Mouse (Mus musculus) liver, embryonic 14.5 days (tissue): Measurements from ENCODE around the gene Ros1. TPM values are rescaled to one million over a fixed set of nuclear protein-coding genes. Genes with fewer than 3 reads are reported as not detected.

ENCODE experiments used
- ATAC-seq: fragments of 200-750 bp; cut with Nextera tagmentation; 2 replicates; pipeline ENCODE4 v1.8.0; 2017; ENCODE audit warnings: moderate number of reproducible peaks, mild to moderate bottlenecking, moderate library complexity; ENCODE audit not compliant: insufficient read depth
- DNase-seq, 3 experiments: peaks; one replicate each; pipeline ENCODE4 v3.0.0-alpha.2; 2012 to 2013; ENCODE audit warnings: low read depth in 3 of 3, low spot score in 3 of 3
- H3K27ac ChIP-seq: fragments of 300-500 bp; sonication (generic); 2 replicates; pipeline ENCODE4 v1.5.1; 2014; ENCODE audit warnings: moderate library complexity, mild to moderate bottlenecking, control low read depth, inconsistent platforms
- H3K27me3 ChIP-seq: fragments of 300-500 bp; sonication (generic); 2 replicates; pipeline ENCODE4 v1.6.1; 2014; ENCODE audit warnings: mild to moderate bottlenecking, low read length, moderate library complexity; ENCODE audit not compliant: control insufficient read depth, insufficient read depth
- H3K36me3 ChIP-seq: fragments of 300-500 bp; sonication (generic); replicated peaks from 2 replicates; pipeline ENCODE4 v1.6.1; 2014; ENCODE audit warnings: low read depth; ENCODE audit not compliant: control insufficient read depth, insufficient read depth
- H3K4me1 ChIP-seq, 2 experiments: fragments of 200-500 bp in 1 of 2; fragments of 300-500 bp in 1 of 2; sonication (generic) in 1 of 2; replicated peaks; 2 replicates each; pipeline ENCODE4 v1.6.1; 2012 to 2014; ENCODE audit warnings: antibody characterized with exemption in 1 of 2, inconsistent platforms in 1 of 2, low read length in 1 of 2; ENCODE audit not compliant: control insufficient read depth in 2 of 2, insufficient read depth in 2 of 2
- H3K4me2 ChIP-seq: fragments of 300-500 bp; sonication (generic); 2 replicates; pipeline ENCODE4 v1.6.1; 2014; ENCODE audit warnings: low read depth, mild to moderate bottlenecking, control low read depth, moderate library complexity
- H3K4me3 ChIP-seq, 2 experiments: fragments of 200-500 bp in 1 of 2; fragments of 300-500 bp in 1 of 2; sonication (generic) in 1 of 2; 2 replicates each; pipeline ENCODE4 v1.5.1; 2012 to 2014; ENCODE audit warnings: low read depth in 2 of 2, low read length in 2 of 2, mild to moderate bottlenecking in 2 of 2, control low read depth in 1 of 2, inconsistent platforms in 1 of 2, moderate library complexity in 1 of 2; ENCODE audit not compliant: insufficient read depth in 1 of 2
- H3K9ac ChIP-seq: fragments of 300-500 bp; sonication (generic); replicated peaks from 2 replicates; pipeline ENCODE4 v1.6.1; 2014; ENCODE audit warnings: mild to moderate bottlenecking, control low read depth, moderate library complexity
- H3K9me3 ChIP-seq: fragments of 300-500 bp; sonication (generic); 2 replicates; pipeline ENCODE4 v1.6.1; 2016; ENCODE audit warnings: low read length, mixed read lengths; ENCODE audit not compliant: control insufficient read depth
- CTCF ChIP-seq: IDR thresholded peaks from 2 replicates; pipeline ENCODE4 v1.5.1; 2016; ENCODE audit warnings: antibody characterized with exemption, low read depth, control low read depth
- EP300 ChIP-seq: IDR thresholded peaks from 2 replicates; pipeline ENCODE4 v1.6.1; 2016; ENCODE audit warnings: antibody characterized with exemption, low read depth
- WGBS: fragments of 180-500 bp; shearing (Covaris S2); extraction: QIAGEN DNeasy Blood & Tissue Kit; methylation state at CpG from one replicate; pipeline ENCODE4 v1.1.7; 2014; ENCODE audit not compliant: insufficient replicate concordance; 5-methylcytosine and 5-hydroxymethylcytosine counted together
- microRNA-seq: library from miRNA; unstranded; fragments of <30 nt; microRNA quantifications from one replicate; pipeline ENCODE4, GENCODE M21; 2016
- polyA plus RNA-seq, 2 experiments: library from polyadenylated mRNA; depleted of rRNA in 1 of 2; stranded (reverse) in 1 of 2; unstranded in 1 of 2; fragments of >200 nt; fragmentation: Nextera tagmentation in 1 of 2; extraction: Ambion mirVana in 1 of 2; gene quantifications; 2 replicates each; pipeline versions ENCODE4 v1.2.1 to v1.2.3; 2012 to 2014

Gene Ros1
- polyA plus RNA-seq, 2 experiments, result 0.03 to 0.05 TPM

GRCm38 (mm10) chr10:52018471-52018870 lies 176.6 kb downstream of the Ros1 start:
- peaks cover 31% of the 10 kb centered on the region for H3K27me3 ChIP-seq
- H3K4me1 ChIP-seq, result no peaks in the 10 kb centered on the region
- no peak overlapping the region for H3K4me3 ChIP-seq
- no peak overlapping the region for H3K9ac ChIP-seq
- H3K4me2 ChIP-seq, result no peak overlapping the region
- WGBS, result 37% methylated on average over 1 of the region's 1 CpGs
- H3K36me3 ChIP-seq, result no peaks in the 10 kb centered on the region
- no peaks in the 10 kb centered on the region for H3K9me3 ChIP-seq
- H3K27ac ChIP-seq, result no peak overlapping the region
- no peak for DNase-seq
- TF ChIP-seq CTCF (no peak), EP300 (no peak)
- no peak for ATAC-seq

Small RNAs within 50 kb of the gene (microRNA-seq; reads per million reads assigned to microRNA genes)
- not detected for gene Gm24084

Other genes starting within 250 kb of the Ros1 start
- gene Vgll2, start 172.7 kb downstream of the Ros1 start, polyA plus RNA-seq (2012; rRNA removed), result 0.03 TPM in 1 of 2 replicates, not detected in the other
- gene Vgll2, start 172.7 kb downstream of the Ros1 start, polyA plus RNA-seq (2014; fragmentation: Nextera tagmentation; extraction: Ambion mirVana), result not detected in 2 replicates
- gene Dcbld1, start 38.4 kb upstream of the Ros1 start, polyA plus RNA-seq (2012; rRNA removed), result 1.8 and 1.9 TPM in 2 replicates
- gene Dcbld1, start 38.4 kb upstream of the Ros1 start, polyA plus RNA-seq (2014; fragmentation: Nextera tagmentation; extraction: Ambion mirVana), result 2.9 and 3.1 TPM in 2 replicates
- gene Gm26741, start 163.5 kb upstream of the Ros1 start, polyA plus RNA-seq (2012; rRNA removed), result not detected in 2 replicates
- gene Gm26741, start 163.5 kb upstream of the Ros1 start, polyA plus RNA-seq (2014; fragmentation: Nextera tagmentation; extraction: Ambion mirVana), result not detected in 2 replicates
- gene Gopc, start 186.9 kb upstream of the Ros1 start, polyA plus RNA-seq (2012; rRNA removed), result 1.8 and 3.0 TPM in 2 replicates
- 2.8 and 4.0 TPM in 2 replicates for gene Gopc, start 186.9 kb upstream of the Ros1 start, polyA plus RNA-seq (2014; fragmentation: Nextera tagmentation; extraction: Ambion mirVana)
- 0.01 TPM in 1 of 2 replicates, not detected in the other for gene Nepn, start 193.7 kb upstream of the Ros1 start, polyA plus RNA-seq (2012; rRNA removed)
- 0.10 TPM in 1 of 2 replicates, not detected in the other for gene Nepn, start 193.7 kb upstream of the Ros1 start, polyA plus RNA-seq (2014; fragmentation: Nextera tagmentation; extraction: Ambion mirVana)
- 7.1 and 8.4 TPM in 2 replicates for gene Nus1, start 222.3 kb upstream of the Ros1 start, polyA plus RNA-seq (2012; rRNA removed)
- 4.9 and 5.1 TPM in 2 replicates for gene Nus1, start 222.3 kb upstream of the Ros1 start, polyA plus RNA-seq (2014; fragmentation: Nextera tagmentation; extraction: Ambion mirVana)